In the genomic region with DNA sequence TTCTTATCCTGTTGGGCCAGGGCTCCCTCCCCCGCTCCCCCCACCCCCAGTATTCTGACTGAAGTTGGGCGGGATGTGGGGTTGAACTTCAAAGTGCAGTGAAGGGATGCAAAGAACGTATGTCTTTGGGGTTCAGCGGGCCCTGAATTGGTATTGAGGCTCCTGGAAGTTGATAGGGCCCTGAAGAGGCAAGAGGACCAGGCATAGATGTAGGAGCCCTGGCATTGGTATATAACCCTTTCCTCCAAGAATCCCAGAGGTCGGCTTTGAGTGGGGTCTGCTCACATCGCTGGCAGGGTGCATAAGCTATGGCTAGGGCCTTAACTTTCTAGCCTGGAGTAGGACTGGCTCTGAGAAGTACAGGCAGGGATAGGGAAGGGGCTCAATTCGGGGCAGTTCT, we compare ENCODE assay signal across 10 mouse cellular contexts. TPM values are rescaled to one million over a fixed set of nuclear protein-coding genes. Genes with fewer than 3 reads are reported as not detected.
DNase-seq lines count a peak whose midpoint lies in the region; ATAC-seq and TF ChIP-seq lines count a peak whose summit lies in the region.
"Had no signal": no experiment of that assay in that cellular context is flagged by ENCODE, and none has a peak within 500 bp of the region (broad histone marks: within the 10 kb centered on the region; RNA-seq: fewer than 3 reads in every experiment).

No protein-coding gene starts in this region.

- H3K4me2 ChIP-seq in lung, embryonic 14.5 days, result peak overlapping the region; percentile 79
- H3K4me2 ChIP-seq in forebrain, embryonic 14.5 days (ENCODE audit: low read length), result peak overlapping the region; percentile 52
- peak overlapping the region; percentile 65; the same call in 1 of the 2 replicates for H3K4me2 ChIP-seq in stomach, embryonic 14.5 days (replicated peaks; ENCODE audit: low read depth, low read length)

- H3K27ac ChIP-seq in lung, embryonic 14.5 days (ENCODE audit: low read depth), result peak overlapping the region; percentile 87
- H3K27ac ChIP-seq in forebrain, embryonic 14.5 days (ENCODE audit: low read depth, low read length), result no peak overlapping the region
- peak overlapping the region; percentile 87 for H3K27ac ChIP-seq in limb, embryonic 10.5 days
- peak overlapping the region; percentile 70 for H3K27ac ChIP-seq in stomach, embryonic 14.5 days (ENCODE audit: low read length)

- no peaks in the 10 kb centered on the region for H3K9me3 ChIP-seq in lung, embryonic 14.5 days (ENCODE audit: low read depth, low read length)
- no peaks in the 10 kb centered on the region for H3K9me3 ChIP-seq in forebrain, embryonic 14.5 days (replicated peaks; ENCODE audit: control insufficient read depth, low read length)
- H3K9me3 ChIP-seq in limb, embryonic 10.5 days (replicated peaks), result no peaks in the 10 kb centered on the region
- H3K9me3 ChIP-seq in stomach, embryonic 14.5 days (ENCODE audit: control insufficient read depth, low read depth, low read length), result no peaks in the 10 kb centered on the region
- H3K9me3 ChIP-seq: G1E; megakaryocyte, embryonic 14.5 days had no signal

- H3K27me3 ChIP-seq in lung, embryonic 14.5 days (ENCODE audit: insufficient read depth, low read length), result no peaks in the 10 kb centered on the region
- 0 out of 2 replicates have a peak, but pooled peaks cover 5% of the 10 kb centered on the region for H3K27me3 ChIP-seq in forebrain, embryonic 14.5 days (replicated peaks; ENCODE audit: control insufficient read depth, insufficient read depth, low read length)
- peaks cover 14% of the 10 kb centered on the region; the same call in 1 of the 2 replicates for H3K27me3 ChIP-seq in limb, embryonic 10.5 days (ENCODE audit: low read depth, poor library complexity, severe bottlenecking)
- H3K27me3 ChIP-seq in stomach, embryonic 14.5 days (ENCODE audit: control insufficient read depth, insufficient read depth, low read length), result no peaks in the 10 kb centered on the region

- ATAC-seq in lung, embryonic 14.5 days (ENCODE audit: insufficient read depth), result peak; percentile 15; the same call in 1 of the 2 replicates
- peak; percentile 23; the same call in 1 of the 2 replicates for ATAC-seq in forebrain, embryonic 14.5 days
- no peak for ATAC-seq in stomach, embryonic 14.5 days (ENCODE audit: insufficient number of reproducible peaks, insufficient read depth, low FRiP score, low read depth)
- ATAC-seq in inflammation-experienced regulatory T-cells, adult 6 months, result no peak

- 11% methylated on average over 7 of the region's 7 CpGs for WGBS in lung, embryonic 14.5 days
- WGBS in forebrain, embryonic 14.5 days, result 15% methylated on average over 7 of the region's 7 CpGs
- WGBS in limb, embryonic 10.5 days, result 16% methylated on average over 7 of the region's 7 CpGs
- 19% methylated on average over 7 of the region's 7 CpGs for WGBS in stomach, embryonic 14.5 days

- DNase-seq in lung, embryonic 14.5 days, result no peak
- no peak for DNase-seq in lung, adult 18-20 months
- DNase-seq in forebrain, embryonic 14.5 days (ENCODE audit: low spot score), result no peak
- DNase-seq in limb, embryonic 10.5 days (ENCODE audit: low spot score), result no peak
- DNase-seq in urinary bladder, postnatal 25 days (ENCODE audit: low spot score), result no peak

- no peak overlapping the region for H3K4me3 ChIP-seq in lung, embryonic 14.5 days (ENCODE audit: low read depth, low read length)
- no peak overlapping the region for H3K4me3 ChIP-seq in forebrain, embryonic 14.5 days (ENCODE audit: low read depth, low read length)
- peak overlapping the region; percentile 59 for H3K4me3 ChIP-seq in limb, embryonic 10.5 days
- no peak overlapping the region for H3K4me3 ChIP-seq in stomach, embryonic 14.5 days (ENCODE audit: low read depth, low read length)

- no peaks in the 10 kb centered on the region for H3K36me3 ChIP-seq in lung, embryonic 14.5 days (ENCODE audit: insufficient read depth)
- no peaks in the 10 kb centered on the region for H3K36me3 ChIP-seq in forebrain, embryonic 14.5 days (ENCODE audit: control insufficient read depth, insufficient read depth, low read length)
- no peaks in the 10 kb centered on the region for H3K36me3 ChIP-seq in limb, embryonic 10.5 days
- H3K36me3 ChIP-seq in stomach, embryonic 14.5 days (ENCODE audit: control insufficient read depth, insufficient read depth, low read length), result no peaks in the 10 kb centered on the region
- H3K36me3 ChIP-seq: G1E had no signal

- peaks cover 16% of the 10 kb centered on the region for H3K4me1 ChIP-seq in lung, embryonic 14.5 days (ENCODE audit: insufficient read depth)
- no peaks in the 10 kb centered on the region for H3K4me1 ChIP-seq in forebrain, embryonic 14.5 days (ENCODE audit: control insufficient read depth, insufficient read depth, low read length)
- H3K4me1 ChIP-seq in limb, embryonic 10.5 days, result peaks cover 17% of the 10 kb centered on the region
- peaks cover 19% of the 10 kb centered on the region; the same call in 1 of the 2 replicates for H3K4me1 ChIP-seq in stomach, embryonic 14.5 days (ENCODE audit: control insufficient read depth, insufficient read depth, low read length)

- no peak overlapping the region for H3K9ac ChIP-seq in lung, embryonic 14.5 days
- no peak overlapping the region for H3K9ac ChIP-seq in forebrain, embryonic 14.5 days (ENCODE audit: low read length)
- H3K9ac ChIP-seq in stomach, embryonic 14.5 days (replicated peaks; ENCODE audit: low read depth, low read length), result 0 out of 2 replicates have a peak overlapping the region, but pooled peaks have one; percentile 39

- no peak for TF ChIP-seq CTCF in lung, embryonic 14.5 days (IDR thresholded peaks at IDR 0.05; ENCODE audit: low read depth)

RNA-seq across cellular contexts. Expression of a gene that starts 0.3 kb away (rescaled TPM):
- polyA plus RNA-seq in lung, embryonic 14.5 days (2014; fragmentation: Nextera tagmentation; extraction: Ambion mirVana), result 168 and 170 TPM in 2 replicates
- 4.7 and 7.1 TPM in 2 replicates for polyA plus RNA-seq in forebrain, embryonic 14.5 days (2014; fragmentation: Nextera tagmentation; extraction: Ambion mirVana)
- polyA plus RNA-seq in limb, embryonic 10.5 days (2016; fragmentation: Nextera tagmentation; extraction: Ambion mirVana), result 5.5 and 9.5 TPM in 2 replicates
- 148 and 176 TPM in 2 replicates for polyA plus RNA-seq in stomach, embryonic 14.5 days (2014; fragmentation: Nextera tagmentation; extraction: Ambion mirVana)
- not detected for polyA plus RNA-seq in inflammation-experienced regulatory T-cells, adult 6 months (2017; shearing (Covaris generic))
- polyA plus RNA-seq: G1E had no signal

RNA-seq across cellular contexts. Expression of a gene that starts 48.3 kb away (rescaled TPM):
- polyA plus RNA-seq in lung, embryonic 14.5 days (2014; fragmentation: Nextera tagmentation; extraction: Ambion mirVana), result 0.12 TPM in 1 of 2 replicates, not detected in the other
- not detected in 2 replicates for polyA plus RNA-seq in forebrain, embryonic 14.5 days (2014; fragmentation: Nextera tagmentation; extraction: Ambion mirVana)
- polyA plus RNA-seq in limb, embryonic 10.5 days (2016; fragmentation: Nextera tagmentation; extraction: Ambion mirVana), result 0.10 TPM in 1 of 2 replicates, not detected in the other
- polyA plus RNA-seq in stomach, embryonic 14.5 days (2014; fragmentation: Nextera tagmentation; extraction: Ambion mirVana), result not detected in 2 replicates
- polyA plus RNA-seq in inflammation-experienced regulatory T-cells, adult 6 months (2017; shearing (Covaris generic)), result not detected
- polyA plus RNA-seq: G1E; small intestine, adult 2 months had no signal

Comparison
In these comparisons a context has a peak if more than half of its experiments do, and no peak if none do; other contexts are left out.
1. ATAC-seq: peak in lung, embryonic 14.5 days (single experiment) and forebrain, embryonic 14.5 days (single experiment); none in stomach, embryonic 14.5 days (single experiment) and inflammation-experienced regulatory T-cells, adult 6 months (single experiment).
2. RNA of a gene that starts 0.3 kb away (polyA plus RNA-seq): 168 to 170 TPM in lung, embryonic 14.5 days and 148 to 176 TPM in stomach, embryonic 14.5 days; 5.5 to 9.5 TPM in limb, embryonic 10.5 days, 4.7 to 7.1 TPM in forebrain, embryonic 14.5 days and not detected in inflammation-experienced regulatory T-cells, adult 6 months; every median in the first group is over 10 times any median in the second.
3. Peak in every context shown above with its lines, with median percentiles within 50 percentile points of each other: H3K4me2 ChIP-seq.